Mouse (Mus musculus): ENCODE data around the gene Chd3. TPM values are rescaled to one million over a fixed set of nuclear protein-coding genes. Genes with fewer than 3 reads are reported as not detected.
"Not testable (repeated sequence)": the region's sequence is repeated elsewhere in the genome, so short reads cannot be mapped to it uniquely, and the experiment has no call there.

The Chd3 gene
- polyA plus RNA-seq, 1 experiment from 2014 or later = 87.4 TPM

DNA sequence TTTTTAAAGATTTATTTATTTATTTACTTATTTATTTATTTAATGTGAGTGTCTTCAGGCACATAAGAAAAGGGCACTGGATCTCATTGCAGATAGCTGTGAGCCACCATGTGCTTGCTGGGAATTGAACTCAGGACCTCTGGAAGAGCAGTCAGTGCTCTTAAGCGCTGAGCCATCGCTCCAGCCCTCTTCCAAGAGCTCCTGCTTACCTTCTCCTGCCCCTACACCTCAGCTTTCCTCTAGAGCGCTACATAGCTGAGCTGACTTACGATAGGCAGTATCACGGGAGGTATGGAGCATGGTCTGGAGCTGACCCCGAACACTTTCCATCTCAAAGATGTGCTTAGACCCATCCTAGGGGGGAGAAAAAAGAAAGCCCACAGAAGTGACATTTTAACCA, 47.6 kb downstream of the Chd3 start:
- no peak overlapping the region for H3K9ac ChIP-seq (replicated peaks; ENCODE audit: low read depth, low read length)
- ATAC-seq (ENCODE audit: insufficient number of reproducible peaks, insufficient read depth, low FRiP score, low read depth) = no peak
- H3K27me3 ChIP-seq (ENCODE audit: control insufficient read depth, insufficient read depth, low read length) = peaks cover 2% of the 10 kb centered on the region; the same call in 1 of the 2 replicates
- H3K36me3 ChIP-seq (ENCODE audit: control insufficient read depth, insufficient read depth, low read length) = peaks cover 24% of the 10 kb centered on the region
- H3K9me3 ChIP-seq (ENCODE audit: control insufficient read depth, low read depth, low read length) = no peaks in the 10 kb centered on the region
- no peak overlapping the region for H3K4me3 ChIP-seq (ENCODE audit: low read depth, low read length)
- peaks cover 20% of the 10 kb centered on the region for H3K4me1 ChIP-seq (ENCODE audit: control insufficient read depth, insufficient read depth, low read length)
- 89% methylated on average over 6 of the region's 6 CpGs for WGBS
- peak overlapping the region; percentile 70; the same call in 1 of the 2 replicates for H3K4me2 ChIP-seq (replicated peaks; ENCODE audit: low read depth, low read length)
- no peak overlapping the region for H3K27ac ChIP-seq (ENCODE audit: low read length)

GRCm38 (mm10) chr11:69318000-69318399, 51.2 kb downstream of the Chd3 start:
- Histone ChIP-seq H3K36me3 (ENCODE audit: control insufficient read depth, insufficient read depth, low read length) (peaks cover 29% of the 10 kb centered on the region), H3K4me1 (ENCODE audit: control insufficient read depth, insufficient read depth, low read length) (peaks cover 12% of the 10 kb centered on the region; the same call in 1 of the 2 replicates)
- H3K4me3 ChIP-seq (ENCODE audit: low read depth, low read length); H3K9me3 ChIP-seq (ENCODE audit: control insufficient read depth, low read depth, low read length); H3K4me2 ChIP-seq (replicated peaks; ENCODE audit: low read depth, low read length); H3K9ac ChIP-seq (replicated peaks; ENCODE audit: low read depth, low read length); H3K27me3 ChIP-seq (ENCODE audit: control insufficient read depth, insufficient read depth, low read length); H3K27ac ChIP-seq (ENCODE audit: low read length); ATAC-seq (ENCODE audit: insufficient number of reproducible peaks, insufficient read depth, low FRiP score, low read depth): not testable (repeated sequence)
- 87% methylated on average over 3 of the region's 3 CpGs for WGBS

DNA sequence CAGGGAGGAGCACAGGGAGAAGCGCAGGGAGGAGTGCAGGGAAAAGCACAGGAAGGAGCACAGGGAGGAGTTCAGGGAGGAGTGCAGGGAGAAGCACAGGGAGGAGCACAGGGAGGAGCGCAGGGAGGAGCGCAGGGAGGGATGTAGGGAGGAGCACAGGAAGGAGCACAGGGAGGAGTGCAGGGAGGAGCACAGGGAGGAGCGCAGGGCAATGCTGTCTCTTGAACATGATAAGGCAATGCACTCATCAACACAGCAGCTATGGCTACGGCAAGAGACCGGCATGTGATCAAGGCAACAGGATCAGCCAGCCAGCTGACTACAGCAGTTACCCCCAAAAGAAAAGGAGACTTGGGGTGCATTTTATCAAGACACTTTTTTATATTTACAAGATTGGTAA, 52.8 kb downstream of the Chd3 start:
- Histone ChIP-seq H3K27ac (ENCODE audit: low read length) (no peak overlapping the region), H3K36me3 (ENCODE audit: control insufficient read depth, insufficient read depth, low read length) (peaks cover 36% of the 10 kb centered on the region)
- ATAC-seq (ENCODE audit: insufficient number of reproducible peaks, insufficient read depth, low FRiP score, low read depth) = no peak

DNA sequence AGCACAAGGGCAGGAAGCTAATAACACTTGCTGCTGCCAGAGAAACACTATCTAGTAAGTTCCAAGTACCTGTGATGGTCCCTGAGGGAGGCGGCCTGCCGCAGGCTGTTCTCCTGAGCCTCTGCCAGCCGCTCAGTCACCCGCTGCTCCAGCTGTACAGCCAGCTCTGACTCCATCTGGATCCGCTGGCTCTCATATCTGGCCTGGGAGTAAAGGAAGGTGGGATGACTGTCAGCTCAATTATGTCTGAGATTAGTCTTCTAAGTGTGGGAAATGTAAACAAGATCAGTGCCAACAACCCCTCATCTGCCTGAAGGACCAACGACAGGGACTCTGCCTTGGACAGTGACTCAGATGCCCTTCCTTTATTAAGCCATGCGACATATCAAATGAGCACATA, 57.9 kb downstream of the Chd3 start:
- H3K4me2 ChIP-seq (replicated peaks; ENCODE audit: low read depth, low read length) = no peak overlapping the region
- ATAC-seq (ENCODE audit: insufficient number of reproducible peaks, insufficient read depth, low FRiP score, low read depth) = no peak
- H3K36me3 ChIP-seq (ENCODE audit: control insufficient read depth, insufficient read depth, low read length) = peaks cover 58% of the 10 kb centered on the region

More for the DNA sequence above, 52.8 kb downstream of the Chd3 start:
- 96% methylated on average over 6 of the region's 6 CpGs for WGBS
- H3K9me3 ChIP-seq (ENCODE audit: control insufficient read depth, low read depth, low read length) = no peaks in the 10 kb centered on the region
- H3K4me3 ChIP-seq (ENCODE audit: low read depth, low read length) = no peak overlapping the region
- H3K4me2 ChIP-seq (replicated peaks; ENCODE audit: low read depth, low read length) = no peak overlapping the region
- no peaks in the 10 kb centered on the region for H3K4me1 ChIP-seq (ENCODE audit: control insufficient read depth, insufficient read depth, low read length)
- H3K9ac ChIP-seq (replicated peaks; ENCODE audit: low read depth, low read length) = no peak overlapping the region
- no peaks in the 10 kb centered on the region for H3K27me3 ChIP-seq (ENCODE audit: control insufficient read depth, insufficient read depth, low read length)

DNA sequence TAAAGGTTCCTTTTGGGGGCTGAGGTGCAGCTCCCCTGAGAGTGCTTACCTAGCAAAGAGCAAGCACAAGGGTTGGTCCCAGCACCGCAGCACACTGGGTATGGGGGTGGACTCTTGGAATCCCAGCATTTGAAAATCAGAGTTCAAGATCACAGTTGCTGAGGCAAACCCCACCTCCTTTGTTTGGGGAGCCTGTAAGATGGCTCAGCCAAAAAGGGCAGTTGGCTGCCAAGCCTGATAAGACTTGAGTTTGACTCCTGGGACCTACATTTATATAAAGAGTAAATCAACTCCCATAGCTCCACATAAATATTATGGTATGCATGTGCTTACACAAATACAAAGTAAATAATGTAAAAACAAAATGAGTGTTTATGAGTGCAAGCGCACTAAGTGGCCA, 63.2 kb downstream of the Chd3 start:
- peaks cover 69% of the 10 kb centered on the region for H3K36me3 ChIP-seq (ENCODE audit: control insufficient read depth, insufficient read depth, low read length)
- 98% methylated on average over 2 of the region's 2 CpGs for WGBS
- no peak overlapping the region for H3K4me3 ChIP-seq (ENCODE audit: low read depth, low read length)
- H3K27ac ChIP-seq (ENCODE audit: low read length) = no peak overlapping the region
- ATAC-seq (ENCODE audit: insufficient number of reproducible peaks, insufficient read depth, low FRiP score, low read depth) = no peak
- no peaks in the 10 kb centered on the region for H3K9me3 ChIP-seq (ENCODE audit: control insufficient read depth, low read depth, low read length)
- no peaks in the 10 kb centered on the region for H3K27me3 ChIP-seq (ENCODE audit: control insufficient read depth, insufficient read depth, low read length)
- H3K4me1 ChIP-seq (ENCODE audit: control insufficient read depth, insufficient read depth, low read length) = no peaks in the 10 kb centered on the region
- H3K9ac ChIP-seq (replicated peaks; ENCODE audit: low read depth, low read length) = no peak overlapping the region
- no peak overlapping the region for H3K4me2 ChIP-seq (replicated peaks; ENCODE audit: low read depth, low read length)

More for the DNA sequence above, 57.9 kb downstream of the Chd3 start:
- no peaks in the 10 kb centered on the region for H3K9me3 ChIP-seq (ENCODE audit: control insufficient read depth, low read depth, low read length)
- no peak overlapping the region for H3K27ac ChIP-seq (ENCODE audit: low read length)
- no peak overlapping the region for H3K4me3 ChIP-seq (ENCODE audit: low read depth, low read length)
- H3K9ac ChIP-seq (replicated peaks; ENCODE audit: low read depth, low read length) = no peak overlapping the region
- H3K27me3 ChIP-seq (ENCODE audit: control insufficient read depth, insufficient read depth, low read length) = no peaks in the 10 kb centered on the region
- H3K4me1 ChIP-seq (ENCODE audit: control insufficient read depth, insufficient read depth, low read length) = no peaks in the 10 kb centered on the region
- WGBS = 73% methylated on average over 7 of the region's 7 CpGs

GRCm38 (mm10) chr11:69305291-69305690, 63.9 kb downstream of the Chd3 start:
- no peaks in the 10 kb centered on the region for H3K4me1 ChIP-seq (ENCODE audit: control insufficient read depth, insufficient read depth, low read length)

DNA sequence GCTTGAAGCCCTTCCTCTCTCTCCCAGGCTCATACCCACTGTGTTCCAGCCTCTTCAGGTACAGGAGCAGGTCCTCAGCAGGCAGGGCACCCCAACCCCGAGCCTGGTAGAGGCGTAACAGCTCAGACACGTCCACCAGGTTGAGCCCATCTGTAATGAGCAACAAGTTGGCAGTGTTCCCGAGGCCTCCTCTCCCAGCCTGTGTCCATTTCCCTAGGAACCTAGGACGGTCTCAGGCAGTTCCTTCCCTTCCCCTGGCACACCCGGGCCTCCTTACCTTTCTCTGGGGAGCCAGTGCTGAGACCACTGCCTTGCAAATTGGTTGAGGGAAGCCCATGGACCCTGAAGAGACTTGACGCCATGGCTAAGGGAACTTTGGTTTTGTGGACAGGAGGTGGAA, 66.4 kb downstream of the Chd3 start:
- Histone ChIP-seq H3K36me3 (ENCODE audit: control insufficient read depth, insufficient read depth, low read length) (peaks cover 41% of the 10 kb centered on the region), H3K4me3 (ENCODE audit: low read depth, low read length) (no peak overlapping the region), H3K27ac (ENCODE audit: low read length) (no peak overlapping the region), H3K4me2 (replicated peaks; ENCODE audit: low read depth, low read length) (no peak overlapping the region), H3K9ac (replicated peaks; ENCODE audit: low read depth, low read length) (no peak overlapping the region), H3K9me3 (ENCODE audit: control insufficient read depth, low read depth, low read length) (no peaks in the 10 kb centered on the region), H3K4me1 (ENCODE audit: control insufficient read depth, insufficient read depth, low read length) (no peaks in the 10 kb centered on the region), H3K27me3 (ENCODE audit: control insufficient read depth, insufficient read depth, low read length) (no peaks in the 10 kb centered on the region)
- 84% methylated on average over 7 of the region's 7 CpGs for WGBS
- ATAC-seq (ENCODE audit: insufficient number of reproducible peaks, insufficient read depth, low FRiP score, low read depth) = no peak

More at GRCm38 (mm10) chr11:69305291-69305690, 63.9 kb downstream of the Chd3 start:
- H3K9ac ChIP-seq (replicated peaks; ENCODE audit: low read depth, low read length) = no peak overlapping the region
- no peak overlapping the region for H3K4me2 ChIP-seq (replicated peaks; ENCODE audit: low read depth, low read length)
- no peaks in the 10 kb centered on the region for H3K9me3 ChIP-seq (ENCODE audit: control insufficient read depth, low read depth, low read length)
- no peak overlapping the region for H3K27ac ChIP-seq (ENCODE audit: low read length)
- WGBS = 91% methylated on average over 9 of the region's 9 CpGs
- H3K27me3 ChIP-seq (ENCODE audit: control insufficient read depth, insufficient read depth, low read length) = no peaks in the 10 kb centered on the region
- no peak overlapping the region for H3K4me3 ChIP-seq (ENCODE audit: low read depth, low read length)
- H3K36me3 ChIP-seq (ENCODE audit: control insufficient read depth, insufficient read depth, low read length) = peaks cover 63% of the 10 kb centered on the region
- no peak for ATAC-seq (ENCODE audit: insufficient number of reproducible peaks, insufficient read depth, low FRiP score, low read depth)

- H3K9ac ChIP-seq (replicated peaks; ENCODE audit: low read depth, low read length) = no peak overlapping the region
- H3K36me3 ChIP-seq (ENCODE audit: control insufficient read depth, insufficient read depth, low read length) = peaks cover 11% of the 10 kb centered on the region; the same call in 1 of the 2 replicates
Measured at GRCm38 (mm10) chr11:69298231-69298630, 71.0 kb downstream of the Chd3 start.

GRCm38 (mm10) chr11:69297799-69298198, 71.4 kb downstream of the Chd3 start:
- WGBS = 80% methylated on average over 2 of the region's 2 CpGs
- H3K4me3 ChIP-seq (ENCODE audit: low read depth, low read length) = no peak overlapping the region
- H3K4me1 ChIP-seq (ENCODE audit: control insufficient read depth, insufficient read depth, low read length) = no peaks in the 10 kb centered on the region
- ATAC-seq (ENCODE audit: insufficient number of reproducible peaks, insufficient read depth, low FRiP score, low read depth) = no peak
- H3K27ac ChIP-seq (ENCODE audit: low read length) = no peak overlapping the region
- no peak overlapping the region for H3K9ac ChIP-seq (replicated peaks; ENCODE audit: low read depth, low read length)
- no peak overlapping the region for H3K4me2 ChIP-seq (replicated peaks; ENCODE audit: low read depth, low read length)
- H3K9me3 ChIP-seq (ENCODE audit: control insufficient read depth, low read depth, low read length) = no peaks in the 10 kb centered on the region
- no peaks in the 10 kb centered on the region for H3K27me3 ChIP-seq (ENCODE audit: control insufficient read depth, insufficient read depth, low read length)
- peaks cover 8% of the 10 kb centered on the region; the same call in 1 of the 2 replicates for H3K36me3 ChIP-seq (ENCODE audit: control insufficient read depth, insufficient read depth, low read length)

More at GRCm38 (mm10) chr11:69298231-69298630, 71.0 kb downstream of the Chd3 start:
- WGBS = 69% methylated on average over 7 of the region's 7 CpGs
- no peak overlapping the region for H3K4me3 ChIP-seq (ENCODE audit: low read depth, low read length)
- H3K27ac ChIP-seq (ENCODE audit: low read length) = no peak overlapping the region
- ATAC-seq (ENCODE audit: insufficient number of reproducible peaks, insufficient read depth, low FRiP score, low read depth) = no peak
- no peaks in the 10 kb centered on the region for H3K4me1 ChIP-seq (ENCODE audit: control insufficient read depth, insufficient read depth, low read length)
- no peak overlapping the region for H3K4me2 ChIP-seq (replicated peaks; ENCODE audit: low read depth, low read length)
- H3K27me3 ChIP-seq (ENCODE audit: control insufficient read depth, insufficient read depth, low read length) = no peaks in the 10 kb centered on the region
- H3K9me3 ChIP-seq (ENCODE audit: control insufficient read depth, low read depth, low read length) = no peaks in the 10 kb centered on the region
